Comparison of ENCODE assay signal across 10 mouse cellular contexts in the genomic region with DNA sequence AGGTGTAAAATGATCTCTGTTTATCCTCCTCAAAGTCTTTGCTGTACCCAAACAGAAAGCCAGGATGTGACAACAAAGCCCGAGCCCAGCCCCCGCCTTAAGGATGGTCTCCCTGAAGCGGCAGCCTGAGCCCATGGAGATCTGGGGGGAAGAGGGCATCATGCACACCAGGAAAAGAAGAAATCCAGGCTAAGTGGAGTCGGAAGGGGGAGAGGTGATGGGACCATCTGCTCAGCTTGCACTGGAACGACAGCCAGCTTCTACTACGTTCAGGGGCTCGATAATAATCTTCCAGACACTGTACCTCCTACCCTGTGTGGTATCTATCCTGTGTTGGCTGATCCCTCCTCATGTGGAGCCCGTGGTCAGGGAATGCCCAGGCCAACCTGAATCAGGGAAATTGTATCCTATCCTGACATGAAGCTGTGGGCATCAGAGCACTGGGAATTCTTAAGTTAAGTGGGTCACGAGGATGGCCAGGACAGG.
DNase-seq lines count a peak whose midpoint lies in the region; ATAC-seq and TF ChIP-seq lines count a peak whose summit lies in the region.
"Had no signal": no experiment of that assay in that cellular context is flagged by ENCODE, and none has a peak within 500 bp of the region (broad histone marks: within the 10 kb centered on the region; RNA-seq: fewer than 3 reads in every experiment).

No protein-coding gene starts in this region.

- no peaks in the 10 kb centered on the region for H3K9me3 ChIP-seq in lung, embryonic 16.5 days (ENCODE audit: control insufficient read depth, low read length)
- no peaks in the 10 kb centered on the region for H3K9me3 ChIP-seq in liver, embryonic 14.5 days (ENCODE audit: control insufficient read depth, low read length)

- 26% methylated on average over 9 of the region's 9 CpGs for WGBS in lung, embryonic 16.5 days
- 31% methylated on average over 9 of the region's 9 CpGs for WGBS in liver, embryonic 14.5 days (ENCODE audit: insufficient replicate concordance)

- H3K36me3 ChIP-seq in lung, embryonic 16.5 days (ENCODE audit: control insufficient read depth, insufficient read depth, low read length): no peaks in the 10 kb centered on the region
- no peaks in the 10 kb centered on the region for H3K36me3 ChIP-seq in liver, embryonic 14.5 days (replicated peaks; ENCODE audit: control insufficient read depth, insufficient read depth, low read depth)

- peak; percentile 21; the same call in 1 of the 2 replicates for ATAC-seq in lung, embryonic 16.5 days (ENCODE audit: low read depth)
- peak; percentile 72; the same call in 1 of the 2 replicates for ATAC-seq in liver, embryonic 14.5 days (ENCODE audit: insufficient read depth)

- peaks cover 30% of the 10 kb centered on the region for H3K4me1 ChIP-seq in lung, embryonic 16.5 days (replicated peaks; ENCODE audit: control insufficient read depth, insufficient read depth, low read length)
- peaks cover 8 to 27% of the 10 kb centered on the region in 2 experiments; a peak in 3 of 4 replicates for H3K4me1 ChIP-seq in liver, embryonic 14.5 days (replicated peaks; ENCODE audit: control insufficient read depth in 2 of 2, insufficient read depth in 2 of 2, low read length in 1 of 2)

- DNase-seq in gastrocnemius, adult 18-20 months (ENCODE audit: low spot score): peak; percentile 86
- DNase-seq in gastrocnemius, postnatal 10 days: no peak
- DNase-seq in lung, postnatal 25 days (ENCODE audit: low spot score): no peak
- no peak for DNase-seq in liver, embryonic 14.5 days (ENCODE audit: low read depth in 3 of 3, low spot score in 3 of 3)
- DNase-seq in thymus, postnatal 14 days: peak; percentile 37
- no peak for DNase-seq in cerebellum, postnatal 36 days
- no peak for DNase-seq in right cerebral cortex, postnatal 10 days (ENCODE audit: low spot score in 2 of 2)
- DNase-seq: cerebellum, adult 2 months; kidney, postnatal 36 days had no signal

- H3K4me2 ChIP-seq in lung, embryonic 16.5 days (ENCODE audit: low read depth, low read length): no peak overlapping the region
- H3K4me2 ChIP-seq in liver, embryonic 14.5 days (ENCODE audit: low read depth): no peak overlapping the region; the same call in 1 of the 2 replicates

- no peak for TF ChIP-seq CTCF in liver, embryonic 14.5 days (IDR thresholded peaks at IDR 0.05; ENCODE audit: low read depth)

- peak overlapping the region; percentile 42; the same call in 1 of the 2 replicates for H3K9ac ChIP-seq in lung, embryonic 16.5 days (ENCODE audit: low read length)
- H3K9ac ChIP-seq in liver, embryonic 14.5 days (replicated peaks): no peak overlapping the region; the same call in 1 of the 2 replicates

- peak overlapping the region; percentile 34; the same call in 1 of the 2 replicates for H3K27ac ChIP-seq in lung, embryonic 16.5 days (ENCODE audit: low read length)
- no peak overlapping the region; the same call in 1 of the 2 replicates for H3K27ac ChIP-seq in liver, embryonic 14.5 days

- no peak for TF ChIP-seq EP300 in liver, embryonic 14.5 days (IDR thresholded peaks at IDR 0.05; ENCODE audit: low read depth)

- H3K27me3 ChIP-seq in lung, embryonic 16.5 days (ENCODE audit: control insufficient read depth, insufficient read depth, low read depth, low read length): peaks cover 2% of the 10 kb centered on the region; the same call in 1 of the 2 replicates
- H3K27me3 ChIP-seq in liver, embryonic 14.5 days (ENCODE audit: control insufficient read depth, insufficient read depth, low read length): no peaks in the 10 kb centered on the region

- H3K4me3 ChIP-seq in lung, embryonic 16.5 days (ENCODE audit: low read length): no peak overlapping the region
- H3K4me3 ChIP-seq in liver, embryonic 14.5 days (ENCODE audit: insufficient read depth in 1 of 2, low read depth in 2 of 2, low read length in 2 of 2): no peak overlapping the region

Comparison
In these comparisons a context has a peak if more than half of its experiments do, and no peak if none do; other contexts are left out.
1. DNase-seq: peak in gastrocnemius, adult 18-20 months (single experiment) and thymus, postnatal 14 days (single experiment); none in gastrocnemius, postnatal 10 days (single experiment), lung, postnatal 25 days (single experiment), liver, embryonic 14.5 days (0 of 3), cerebellum, postnatal 36 days (0 of 2) and right cerebral cortex, postnatal 10 days (0 of 2).